Mouse (Mus musculus): ENCODE measurements at regions not wholly inside any gene's neighbourhood (a gene's known extent, or its start where the extent isn't known, plus 50 kb on each side); places are given as distances from the start of the nearest gene placed in this dataset.
A peak's percentile ranks its signal among the peaks of the same experiment; 100 is the strongest.

DNA sequence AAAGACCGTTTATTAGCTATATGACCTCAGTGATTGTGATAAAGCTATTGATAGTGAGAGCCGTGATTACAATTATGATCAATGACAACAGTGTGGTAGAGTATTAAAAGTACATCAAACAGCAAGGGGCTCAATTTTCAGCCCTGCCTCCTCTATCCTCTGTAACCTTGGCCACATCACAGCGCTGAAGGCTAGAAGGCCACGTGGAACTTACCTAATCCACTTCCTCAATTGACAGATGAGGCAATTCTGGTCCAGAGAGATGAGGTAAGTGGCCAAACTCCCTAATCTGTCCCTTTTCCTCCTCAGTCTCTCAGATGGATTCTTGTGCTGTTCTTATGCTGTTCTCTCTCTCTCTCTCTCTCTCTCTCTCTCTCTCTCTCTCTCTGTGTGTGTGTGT is 114.7 kb upstream of the Tle3 start:
- no peak for DNase-seq (ENCODE audit: low spot score in 2 of 2)

DNA sequence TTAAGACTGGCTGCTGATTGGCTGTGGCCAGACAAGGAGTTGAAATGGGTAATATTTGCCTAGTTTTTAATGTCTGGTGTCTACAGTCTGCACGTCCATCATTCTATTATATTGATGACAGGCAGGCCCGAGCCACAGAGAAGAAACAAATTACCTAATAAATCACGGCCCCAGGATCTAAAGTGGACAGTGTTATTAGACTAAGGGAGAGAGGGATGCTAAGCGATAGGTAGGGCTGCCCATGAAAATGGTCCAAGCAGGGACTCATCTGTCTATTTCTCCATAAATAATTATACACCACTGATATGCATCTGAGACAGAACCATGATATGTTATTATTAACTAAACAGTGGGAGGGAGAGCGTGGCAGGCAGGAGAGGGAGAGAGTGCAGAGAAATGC is 114.1 kb upstream of the Tle3 start:
- DNase-seq (ENCODE audit: low spot score in 2 of 2), result no peak

DNA sequence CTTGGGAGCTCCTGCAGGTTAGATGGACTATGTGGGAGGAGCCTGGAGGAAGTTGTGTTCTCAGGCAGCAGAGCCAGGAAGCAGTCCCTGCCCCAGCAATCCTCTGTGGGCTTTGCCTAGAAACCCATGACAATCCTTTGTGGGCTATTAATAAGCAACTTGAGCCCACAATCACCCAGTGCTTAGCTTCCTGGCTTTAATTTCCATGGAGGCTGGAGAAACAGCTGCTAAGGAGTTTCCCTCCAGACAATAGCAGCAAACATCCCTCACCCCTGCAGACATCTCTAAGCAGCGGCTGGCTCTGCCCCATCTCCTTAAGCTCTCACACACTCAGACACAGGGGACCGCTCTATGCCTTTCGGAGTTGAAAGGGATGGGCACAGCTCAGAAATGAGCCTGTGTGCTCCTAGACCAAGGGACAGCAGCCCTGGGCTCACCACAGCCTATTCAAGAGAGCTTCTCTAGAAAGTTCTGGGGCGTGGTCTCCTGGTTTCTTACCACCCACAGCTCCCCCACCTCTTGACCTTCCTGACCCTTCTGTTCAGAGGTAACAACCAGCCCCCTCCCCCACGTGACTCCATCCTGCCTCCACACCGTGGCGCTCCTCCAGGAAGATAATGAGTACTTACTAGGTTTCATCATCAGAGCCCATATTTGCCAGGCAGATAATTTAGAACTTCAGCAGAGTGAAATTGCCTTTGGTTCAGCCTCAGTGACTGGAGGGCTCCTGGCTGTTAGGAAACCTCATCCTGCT is 112.6 kb upstream of the Tle3 start:
- DNase-seq (ENCODE audit: low spot score in 2 of 2), result no peak

GRCm38 (mm10) chr9:61261263-61261662 is 110.9 kb upstream of the Tle3 start:
- no peak for DNase-seq (ENCODE audit: low spot score in 2 of 2)

DNA sequence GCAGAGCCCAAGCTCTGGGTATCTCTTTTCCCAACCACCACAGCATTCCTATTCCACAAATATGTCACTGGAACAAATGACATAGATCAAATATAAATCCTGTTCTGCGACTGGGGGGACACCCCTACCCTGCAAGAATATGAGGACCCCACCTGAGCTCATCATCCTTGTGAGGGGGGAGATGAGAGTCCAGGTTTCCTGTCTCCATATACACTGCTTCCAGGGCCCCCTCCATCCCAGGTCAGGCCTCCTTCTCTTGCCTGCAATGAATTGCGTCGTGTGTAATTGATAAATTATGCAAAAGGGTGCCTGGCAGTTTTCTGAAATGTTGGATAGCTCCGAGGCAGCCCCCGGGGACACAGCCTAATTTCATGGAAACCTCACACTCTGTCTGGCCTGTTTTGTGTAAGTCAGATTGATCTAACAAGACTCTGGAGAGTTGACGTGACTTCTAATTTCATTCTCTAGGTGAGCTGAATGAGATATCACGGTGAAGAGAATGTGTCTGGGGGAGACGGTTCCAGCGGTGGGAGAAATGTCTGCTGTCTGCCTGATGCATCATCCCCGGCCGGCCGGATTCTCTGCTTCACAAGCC is 110.3 kb upstream of the Tle3 start:
- DNase-seq (ENCODE audit: low spot score in 2 of 2), result no peak

GRCm38 (mm10) chr9:61263335-61263734 is 108.8 kb upstream of the Tle3 start:
- DNase-seq (ENCODE audit: low spot score in 2 of 2), result peak in 1 of 2 experiments; percentile 9

GRCm38 (mm10) chr9:61265466-61265865 is 106.7 kb upstream of the Tle3 start:
- DNase-seq (ENCODE audit: low spot score in 2 of 2), result no peak

DNA sequence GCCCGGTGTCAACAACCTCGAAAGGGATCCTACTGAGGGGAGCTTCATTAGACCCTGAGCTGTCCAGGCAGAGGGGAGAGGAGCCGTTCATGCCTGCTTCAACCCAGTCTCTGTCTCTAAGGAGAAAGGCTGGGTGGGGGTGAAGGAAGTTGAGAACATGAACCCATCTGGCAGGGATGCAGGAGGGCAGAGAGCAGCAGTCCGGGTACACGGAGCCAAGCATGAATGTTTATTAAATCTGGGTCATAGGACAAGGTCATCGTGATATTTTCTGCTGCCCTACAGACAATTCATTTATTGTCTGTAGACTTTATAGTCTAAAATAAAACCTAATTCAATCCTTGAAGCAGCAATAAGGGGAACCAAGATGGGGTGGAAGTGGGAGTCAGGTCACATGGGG is 105.2 kb upstream of the Tle3 start:
- no peak for DNase-seq (ENCODE audit: low spot score in 2 of 2)

- no peak for DNase-seq (ENCODE audit: low spot score in 2 of 2)
Observed at GRCm38 (mm10) chr9:61267541-61267940, 104.6 kb upstream of the Tle3 start.

DNA sequence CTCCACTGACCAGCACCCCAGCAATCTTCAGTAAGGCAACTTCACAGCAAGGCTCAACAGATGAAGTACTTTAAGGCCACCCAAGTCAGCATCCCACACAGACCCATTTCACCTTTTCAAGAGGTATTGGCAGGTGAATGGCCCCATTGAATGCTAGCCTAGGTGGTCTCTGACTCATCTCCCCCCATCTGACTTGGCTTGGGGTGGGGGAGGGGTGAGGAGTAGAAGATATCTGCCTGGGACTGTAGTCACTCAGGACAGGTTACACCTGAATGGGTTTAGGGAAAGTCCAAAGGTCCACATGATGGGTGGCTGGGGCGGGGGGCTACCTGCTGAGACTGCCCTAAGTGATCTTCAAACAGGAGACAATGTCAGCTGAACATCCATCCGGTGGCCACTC is 104.0 kb upstream of the Tle3 start:
- DNase-seq (ENCODE audit: low spot score in 2 of 2), result no peak

DNA sequence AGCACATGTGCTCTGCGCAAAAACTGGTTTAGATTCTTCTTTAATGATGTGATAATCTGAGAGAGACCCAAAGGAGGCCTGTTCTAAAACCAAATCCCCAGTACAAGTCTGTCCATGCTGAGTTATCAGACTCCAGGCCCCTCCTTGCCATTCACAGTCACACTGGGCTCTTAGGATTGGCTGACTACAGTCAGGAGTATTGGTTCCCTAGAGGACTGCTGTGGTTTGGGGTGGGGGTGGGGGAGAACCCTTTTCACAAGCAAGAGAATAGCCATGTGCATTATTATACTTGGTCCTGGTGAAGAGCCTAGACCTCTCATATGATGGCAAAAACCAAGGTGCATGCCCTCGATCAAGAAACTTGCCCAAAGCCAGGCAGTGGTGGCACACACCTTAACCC is 103.5 kb upstream of the Tle3 start:
- no peak for DNase-seq (ENCODE audit: low spot score in 2 of 2)

DNA sequence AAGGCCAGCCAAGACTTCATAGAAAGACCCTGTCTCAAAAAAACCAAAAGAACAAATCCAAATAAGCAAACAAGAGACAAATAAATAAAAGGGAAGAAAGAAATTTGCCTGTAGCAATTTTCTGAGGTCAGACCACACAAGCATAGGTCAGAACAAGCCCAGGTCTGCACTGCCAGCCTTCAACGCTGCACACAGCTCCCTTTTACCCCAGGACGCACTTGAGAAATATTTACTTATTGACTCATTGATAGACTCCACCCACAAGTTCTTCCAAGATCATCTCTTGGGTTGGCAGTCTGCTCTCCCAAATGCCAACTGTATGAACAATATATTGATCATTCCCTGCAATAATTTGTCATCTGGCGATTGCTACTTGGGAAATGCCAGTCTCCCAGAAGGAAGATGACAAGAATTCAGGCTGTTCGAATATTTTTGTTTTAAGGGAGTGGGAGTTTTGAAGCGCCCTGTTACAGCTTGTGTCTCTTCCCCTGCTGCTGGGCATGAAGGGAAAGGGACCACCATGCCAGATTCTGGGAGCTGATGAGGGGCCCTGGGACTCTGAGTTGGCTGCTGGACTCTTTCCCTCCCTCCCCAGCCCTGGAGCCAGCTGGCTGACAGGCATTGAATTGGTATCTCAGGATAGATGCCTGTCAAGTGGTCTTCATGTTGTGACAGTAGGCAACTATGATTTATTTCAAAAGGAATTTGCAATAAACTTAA is 102.9 kb upstream of the Tle3 start:
- peak; percentile 8 to 48 for DNase-seq (ENCODE audit: low spot score in 2 of 2)

- no peak for DNase-seq (ENCODE audit: low spot score in 2 of 2)
Observed at GRCm38 (mm10) chr9:61271243-61271642, 100.9 kb upstream of the Tle3 start.

- DNase-seq (ENCODE audit: low spot score in 2 of 2), result no peak
Observed at GRCm38 (mm10) chr9:61271769-61272352, 100.3 kb upstream of the Tle3 start.

DNA sequence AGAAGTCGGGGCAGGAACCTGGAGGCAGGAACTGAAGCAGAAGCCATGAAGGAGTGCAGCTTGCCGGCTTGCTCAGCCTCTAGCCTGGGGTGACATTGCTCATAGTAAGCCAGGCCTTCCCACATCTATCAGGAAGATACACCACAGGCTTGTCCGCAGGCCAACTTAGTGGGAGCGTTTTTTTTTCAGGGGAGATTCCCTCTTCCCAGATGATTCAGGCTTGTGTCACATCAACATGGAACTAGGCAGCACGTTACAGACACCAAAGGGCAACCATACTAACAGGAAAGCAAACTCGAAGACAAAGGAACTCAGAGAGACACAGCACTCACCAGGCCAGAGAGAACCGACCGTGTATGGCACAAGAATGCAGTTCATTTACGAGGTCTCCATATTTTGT is 98.1 kb upstream of the Tle3 start:
- DNase-seq (ENCODE audit: low spot score in 2 of 2), result no peak

DNA sequence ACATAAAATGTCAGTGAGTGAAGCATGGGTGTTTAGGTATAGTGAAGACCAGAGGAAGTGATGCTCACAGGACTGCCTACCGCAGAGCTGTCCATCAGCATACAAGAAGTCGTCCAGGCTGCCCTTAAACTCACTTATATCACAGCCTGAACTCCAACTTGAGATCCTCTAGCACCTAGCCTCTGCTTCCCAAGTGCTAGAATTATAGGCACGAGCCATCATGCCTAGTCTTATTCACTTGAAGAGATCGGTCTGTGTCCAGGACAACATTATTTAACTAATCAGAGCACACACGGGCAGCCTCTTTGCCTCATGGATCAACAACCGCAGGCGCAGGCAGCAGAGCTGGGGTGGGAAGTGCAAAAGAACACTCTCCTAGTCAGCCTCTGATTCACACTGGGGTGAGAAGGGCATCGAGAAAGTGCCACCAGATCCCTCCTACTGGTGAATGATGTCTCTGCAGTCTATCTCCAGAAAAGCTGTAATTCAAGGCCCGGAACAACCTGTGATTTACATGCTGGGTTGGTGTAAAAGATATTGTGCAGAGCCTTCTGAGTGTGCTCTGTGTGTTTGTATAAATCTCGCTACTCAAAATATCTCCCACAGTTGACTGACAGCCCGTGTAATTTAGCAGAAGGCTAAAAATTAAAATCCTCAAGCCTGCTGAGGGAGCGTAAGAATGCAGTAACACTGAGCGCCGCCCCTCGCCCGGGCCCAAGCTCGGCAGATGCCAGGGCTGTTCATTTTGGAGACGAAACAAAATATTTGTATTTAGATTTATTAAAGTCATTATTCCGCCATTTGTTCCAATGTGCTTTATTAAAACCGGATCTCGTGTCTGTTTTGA is 94.6 kb upstream of the Tle3 start:
- DNase-seq (ENCODE audit: low spot score in 2 of 2), result peak; percentile 29 to 72

DNA sequence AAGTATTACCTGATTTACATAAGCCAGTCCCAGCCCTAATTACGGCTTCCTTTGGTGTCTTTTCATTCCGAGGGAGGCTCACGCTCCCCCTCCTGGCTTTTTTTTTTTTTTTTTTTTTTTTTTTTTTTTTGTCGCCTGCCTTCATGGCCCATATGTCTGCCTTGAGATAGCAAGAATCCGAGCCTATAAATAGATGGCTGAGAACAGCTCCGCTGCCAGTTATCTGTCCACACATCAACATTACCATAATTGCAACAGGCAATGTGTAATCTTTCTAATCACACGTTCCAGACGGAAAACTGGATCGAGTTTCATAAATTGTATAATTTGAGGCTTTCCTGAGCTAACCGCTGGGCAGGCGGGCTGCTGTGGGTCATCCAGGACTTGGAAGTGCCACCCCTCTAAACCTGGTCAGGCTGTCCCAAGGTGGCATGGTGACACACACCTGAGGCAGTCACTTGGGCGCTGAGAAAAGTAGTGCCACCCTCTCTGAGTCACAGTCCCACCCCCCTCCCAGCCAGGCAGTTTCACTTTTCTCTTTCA is 93.9 kb upstream of the Tle3 start:
- DNase-seq (ENCODE audit: low spot score in 2 of 2), result peak in 1 of 2 experiments; percentile 22

- no peak for DNase-seq (ENCODE audit: low spot score in 2 of 2)
Observed at GRCm38 (mm10) chr9:61279044-61279543, 93.1 kb upstream of the Tle3 start.

DNA sequence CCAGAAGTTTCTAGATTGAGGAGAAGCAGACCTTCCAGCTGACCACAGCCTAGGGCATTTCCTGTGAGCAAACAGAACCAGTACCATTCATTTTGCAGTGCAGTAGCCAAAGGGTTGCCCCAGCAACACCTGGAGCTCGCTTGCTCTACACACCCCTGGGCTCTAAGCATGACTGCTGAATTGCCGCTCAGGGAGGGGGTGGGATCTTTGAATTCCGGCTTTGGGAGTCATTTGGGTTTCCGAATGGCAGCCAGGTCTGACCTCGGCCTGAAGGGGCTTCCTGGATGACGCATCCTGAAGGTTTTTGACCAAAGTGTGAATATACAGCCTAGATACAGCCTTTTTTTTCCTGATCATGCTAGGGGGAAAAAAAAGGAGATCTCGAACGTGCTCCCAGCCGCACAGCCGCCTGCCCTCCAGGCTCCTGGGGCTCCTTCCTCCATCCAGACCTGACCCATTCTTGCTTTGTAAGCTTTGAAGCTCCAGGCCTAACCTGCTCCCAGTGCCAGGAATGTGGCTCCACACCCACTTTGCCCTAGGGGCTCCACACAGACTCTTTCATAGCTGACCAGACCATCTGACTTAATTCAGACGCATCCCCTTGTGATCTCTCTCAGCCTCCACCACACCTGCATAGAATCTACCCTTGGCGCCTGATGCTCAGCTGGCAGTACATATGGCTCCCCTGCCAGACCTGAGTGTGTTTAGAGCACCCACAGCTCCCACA is 91.1 kb upstream of the Tle3 start:
- DNase-seq (ENCODE audit: low spot score in 2 of 2), result no peak

DNA sequence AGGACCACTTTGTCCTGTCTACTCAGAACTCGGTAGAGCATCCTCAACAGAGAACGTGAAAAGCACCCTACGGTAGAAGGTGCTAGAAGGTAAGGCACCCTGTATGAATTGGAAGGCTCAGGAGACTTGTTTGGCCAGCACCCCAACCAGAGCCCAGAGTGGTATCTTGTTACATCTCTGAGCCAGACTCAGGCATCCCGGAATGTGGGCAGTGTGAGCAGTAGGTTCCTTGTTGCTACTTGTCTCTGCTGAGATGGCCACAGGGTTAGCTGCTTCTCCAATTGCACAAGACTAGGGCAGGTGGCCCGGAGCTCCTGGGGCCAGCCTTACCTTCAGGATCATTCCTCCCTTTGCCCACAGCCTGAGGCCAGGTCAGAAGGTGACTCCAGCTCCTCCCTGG is 88.9 kb upstream of the Tle3 start:
- DNase-seq (ENCODE audit: low spot score in 2 of 2), result no peak
